Mouse (Mus musculus): ENCODE data around the gene Gsc2. TPM values are rescaled to one million over a fixed set of nuclear protein-coding genes. Genes with fewer than 3 reads are reported as not detected.

Gsc2 gene
- total and polyA plus RNA-seq, 3 experiments: not detected

DNA sequence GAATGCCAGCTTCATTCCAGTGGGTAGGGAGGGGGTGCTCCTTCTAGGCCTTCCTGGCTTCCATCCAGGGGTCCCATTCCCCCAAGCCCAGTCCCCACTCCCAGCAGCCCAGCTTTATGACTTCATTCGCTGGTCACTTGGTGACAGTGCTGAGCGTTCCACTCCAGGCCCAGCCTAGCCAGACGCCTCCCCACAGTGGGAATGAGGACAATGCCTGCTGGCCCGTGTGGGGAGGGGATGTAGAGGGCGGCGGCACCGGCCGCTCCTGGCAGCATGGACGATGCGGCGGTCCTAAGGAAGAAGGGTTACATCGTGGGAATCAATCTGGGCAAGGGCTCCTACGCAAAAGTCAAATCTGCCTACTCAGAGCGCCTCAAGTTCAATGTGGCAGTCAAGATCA is 16.4 kb downstream of the Gsc2 start, which contains the start of the genes Dgcr2 and Tssk2:
Dgcr2 (minus strand) TSS at position 101 of the 400 bp plus-strand sequence.
Tssk2 (plus strand) TSS at position 176 of the 400 bp plus-strand sequence.
- Histone ChIP-seq H3K79me2 (replicated peaks; ENCODE audit: control insufficient read depth, extremely low read depth, insufficient read depth, poor library complexity, severe bottlenecking) (no peaks in the 10 kb centered on the region), H3K4me1 (ENCODE audit: control insufficient read depth in 1 of 2, insufficient read depth in 2 of 2) (no peaks in the 10 kb centered on the region), H3K4me2 (ENCODE audit: insufficient read depth, low read depth, poor library complexity, severe bottlenecking) (no peak within 1 kb of the TSS), H3K9ac (ENCODE audit: insufficient read depth, low read depth) (no peak within 1 kb of the TSS), H3K36me3 (replicated peaks in 1 of 2; ENCODE audit: control insufficient read depth in 1 of 2, insufficient read depth in 1 of 2, low read length in 1 of 2) (peaks cover 46 to 60% of the 10 kb centered on the region in 2 experiments), H3K4me3 (replicated peaks in 1 of 3; ENCODE audit: low read depth in 2 of 3, low read length in 2 of 3, poor library complexity in 1 of 3) (no peak within 1 kb of the TSS), H3K27ac (ENCODE audit: insufficient read depth, low read depth) (no peak within 1 kb of the TSS), H3K9me3 (replicated peaks; ENCODE audit: low read length) (no peaks in the 10 kb centered on the region), H3K27me3 (replicated peaks) (no peaks in the 10 kb centered on the region)
- DNase-seq (ENCODE audit: extremely low read depth): no peak
- dilution Hi-C loops (cut with MboI; ENCODE audit: extremely low pct_ligation_motif_present, extremely low pct_unique_long_range_greater_than_20kb, low sequenced_read_pairs): no loop called here
- in situ Hi-C loops (cut with MboI; ENCODE audit: low pct_ligation_motif_present, low pct_unique_long_range_greater_than_20kb, low sequenced_read_pairs): no loop called here
- TF ChIP-seq NRF1 (IDR thresholded peaks at IDR 0.05; ENCODE audit: low read depth, low read length): no peak
- no peak for TF ChIP-seq IRF4 (IDR thresholded peaks at IDR 0.05; ENCODE audit: low read depth, low read length)
- TF ChIP-seq ZNF384 (IDR thresholded peaks at IDR 0.05; ENCODE audit: low read depth, low read length): no peak
- TF ChIP-seq MAX (IDR thresholded peaks at IDR 0.05; ENCODE audit: low read length): no peak
- no peak for TF ChIP-seq ZC3H11A (IDR thresholded peaks at IDR 0.05; ENCODE audit: low read depth, low read length)
- TF ChIP-seq PAX5 (IDR thresholded peaks at IDR 0.05; ENCODE audit: low read length): no peak
- TF ChIP-seq MYC (IDR thresholded peaks at IDR 0.05; ENCODE audit: low read depth, low read length): no peak
- TF ChIP-seq ETS1 (conservative IDR thresholded peaks at IDR 0.05; ENCODE audit: low read depth, low read length): no peak
- TF ChIP-seq KAT2A (IDR thresholded peaks at IDR 0.05; ENCODE audit: insufficient replicate concordance, low read length): no peak
- TF ChIP-seq ZKSCAN1 (IDR thresholded peaks at IDR 0.05; ENCODE audit: borderline replicate concordance, low read depth, low read length): no peak
- no peak for TF ChIP-seq SIN3A (IDR thresholded peaks at IDR 0.05; ENCODE audit: low read length)
- no peak for TF ChIP-seq USF1 (IDR thresholded peaks at IDR 0.05; ENCODE audit: low read depth, low read length)

GRCm38 (mm10) chr16:17896091-17896490 is 18.8 kb downstream of the Gsc2 start:
- H3K27ac ChIP-seq (ENCODE audit: insufficient read depth, low read depth): no peak overlapping the region

More at GRCm38 (mm10) chr16:17896091-17896490, 18.8 kb downstream of the Gsc2 start:
- dilution Hi-C loops (cut with MboI; ENCODE audit: extremely low pct_ligation_motif_present, extremely low pct_unique_long_range_greater_than_20kb, low sequenced_read_pairs) (no loop called here), in situ Hi-C loops (cut with MboI; ENCODE audit: low pct_ligation_motif_present, low pct_unique_long_range_greater_than_20kb, low sequenced_read_pairs) (no loop called here)
- H3K36me3 ChIP-seq (replicated peaks in 1 of 2; ENCODE audit: control insufficient read depth in 1 of 2, insufficient read depth in 1 of 2, low read length in 1 of 2): peaks cover 22 to 36% of the 10 kb centered on the region in 2 experiments
- H3K4me3 ChIP-seq (replicated peaks in 1 of 3; ENCODE audit: low read depth in 2 of 3, low read length in 2 of 3, poor library complexity in 1 of 3): no peak overlapping the region
- no peak for DNase-seq (ENCODE audit: extremely low read depth)
- no peak overlapping the region for H3K4me2 ChIP-seq (ENCODE audit: insufficient read depth, low read depth, poor library complexity, severe bottlenecking)
- no peak overlapping the region for H3K9ac ChIP-seq (ENCODE audit: insufficient read depth, low read depth)
- no peaks in the 10 kb centered on the region for H3K9me3 ChIP-seq (replicated peaks; ENCODE audit: low read length)
- no peaks in the 10 kb centered on the region for H3K27me3 ChIP-seq (replicated peaks)
- TF ChIP-seq ZC3H11A (IDR thresholded peaks at IDR 0.05; ENCODE audit: low read depth, low read length) (no peak), RCOR1 (conservative IDR thresholded peaks at IDR 0.05; ENCODE audit: low read depth, low read length) (no peak), MYC (IDR thresholded peaks at IDR 0.05; ENCODE audit: low read depth, low read length) (no peak), UBTF (IDR thresholded peaks at IDR 0.05; ENCODE audit: low read depth, low read length) (no peak), E2F4 (IDR thresholded peaks at IDR 0.05; ENCODE audit: insufficient replicate concordance, low read depth, low read length) (no peak), GABPA (IDR thresholded peaks at IDR 0.05; ENCODE audit: insufficient replicate concordance, low read depth, low read length) (no peak), ETS1 (conservative IDR thresholded peaks at IDR 0.05; ENCODE audit: low read depth, low read length) (no peak), POLR2AphosphoS2 (IDR thresholded peaks at IDR 0.05; ENCODE audit: low read depth, low read length) (no peak), CHD1 (IDR thresholded peaks at IDR 0.05; ENCODE audit: low read depth, low read length) (no peak), MAFK (IDR thresholded peaks at IDR 0.05; ENCODE audit: insufficient replicate concordance, low read length) (no peak)
- 0 out of 2 replicates have a peak, but pooled peaks cover under 1% of the 10 kb centered on the region for H3K79me2 ChIP-seq (replicated peaks; ENCODE audit: control insufficient read depth, extremely low read depth, insufficient read depth, poor library complexity, severe bottlenecking)
- H3K4me1 ChIP-seq (ENCODE audit: control insufficient read depth in 1 of 2, insufficient read depth in 2 of 2): peaks cover 0 to 8% of the 10 kb centered on the region in 2 experiments; a peak in 2 of 4 replicates
